Mouse (Mus musculus) stomach, embryonic 16.5 days (tissue): ENCODE results near the gene Lmbr1. TPM values are rescaled to one million over a fixed set of nuclear protein-coding genes. Genes with fewer than 3 reads are reported as not detected.

ENCODE experiments used
- ATAC-seq: fragments of 200-750 bp; cut with Nextera tagmentation; 2 replicates; pipeline ENCODE4 v1.8.0; 2017; ENCODE audit warnings: moderate number of reproducible peaks, moderate TSS enrichment; ENCODE audit not compliant: insufficient read depth, low FRiP score
- H3K27ac ChIP-seq: fragments of 300-500 bp; sonication (generic); 2 replicates; pipeline ENCODE4 v1.5.1; 2014; ENCODE audit warnings: low read length
- H3K27me3 ChIP-seq: fragments of 300-500 bp; sonication (generic); 2 replicates; pipeline ENCODE4 v1.6.1; 2014; ENCODE audit warnings: low read length, control low read depth, mixed read lengths; ENCODE audit not compliant: control insufficient read depth, insufficient read depth
- H3K36me3 ChIP-seq: fragments of 300-500 bp; sonication (generic); 2 replicates; pipeline ENCODE4 v1.6.1; 2014; ENCODE audit warnings: low read length; ENCODE audit not compliant: control insufficient read depth, insufficient read depth
- H3K4me1 ChIP-seq: fragments of 300-500 bp; sonication (generic); 2 replicates; pipeline ENCODE4 v1.6.1; 2014; ENCODE audit warnings: low read length, control low read depth, mixed read lengths; ENCODE audit not compliant: control insufficient read depth, insufficient read depth
- H3K4me2 ChIP-seq: fragments of 300-500 bp; sonication (generic); 2 replicates; pipeline ENCODE4 v1.6.1; 2014; ENCODE audit warnings: low read depth, low read length, mixed read lengths
- H3K4me3 ChIP-seq: fragments of 300-500 bp; sonication (generic); replicated peaks from 2 replicates; pipeline ENCODE4 v1.5.1; 2014; ENCODE audit warnings: mild to moderate bottlenecking, low read length
- H3K9ac ChIP-seq: fragments of 300-500 bp; sonication (generic); 2 replicates; pipeline ENCODE4 v1.6.1; 2014; ENCODE audit warnings: low read length
- H3K9me3 ChIP-seq: fragments of 300-500 bp; sonication (generic); replicated peaks from 2 replicates; pipeline ENCODE4 v1.6.1; 2016; ENCODE audit warnings: low read length, control low read depth; ENCODE audit not compliant: control insufficient read depth
- WGBS: fragments of 180-500 bp; shearing (Covaris S2); extraction: QIAGEN DNeasy Blood & Tissue Kit; methylation state at CpG from one replicate; pipeline ENCODE4 v1.1.7; 2014; 5-methylcytosine and 5-hydroxymethylcytosine counted together
- polyA plus RNA-seq: library from polyadenylated mRNA; unstranded; fragments of >200 nt; fragmentation: Nextera tagmentation; extraction: Ambion mirVana; gene quantifications from 2 replicates; pipeline ENCODE4 v1.2.1, GENCODE M21; 2015

Lmbr1 gene
- polyA plus RNA-seq, 1 experiment from 2014 or later, result 11.2 TPM

DNA sequence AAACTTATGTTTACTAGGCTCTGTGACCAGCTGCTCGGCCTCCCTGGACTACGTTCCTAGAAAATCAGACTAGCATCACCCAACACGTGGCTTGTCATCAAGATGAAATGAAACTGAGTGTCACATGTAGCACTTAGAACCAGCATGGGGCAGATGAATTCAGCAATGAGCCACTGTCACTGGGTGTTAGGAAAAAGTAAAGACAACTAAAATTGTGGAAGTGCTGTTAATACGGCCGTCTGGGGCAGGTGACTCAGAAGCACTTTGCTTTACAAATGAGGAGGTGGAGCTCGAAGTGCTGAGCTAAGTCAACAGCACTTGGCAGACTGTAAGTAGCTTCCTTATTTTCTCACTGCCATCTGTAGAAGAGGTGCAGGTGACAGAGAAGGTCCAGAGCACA, 88.5 kb downstream of the Lmbr1 start:
- no peak overlapping the region for H3K4me2 ChIP-seq
- no peak for ATAC-seq
- WGBS, result 66% methylated on average over 6 of the region's 6 CpGs
- no peaks in the 10 kb centered on the region for H3K4me1 ChIP-seq
- no peak overlapping the region for H3K4me3 ChIP-seq
- H3K36me3 ChIP-seq, result no peaks in the 10 kb centered on the region
- no peaks in the 10 kb centered on the region for H3K9me3 ChIP-seq
- H3K27ac ChIP-seq, result no peak overlapping the region
- H3K27me3 ChIP-seq, result no peaks in the 10 kb centered on the region
- no peak overlapping the region for H3K9ac ChIP-seq

GRCm38 (mm10) chr5:29281081-29281480, 97.1 kb downstream of the Lmbr1 start:
- no peak overlapping the region for H3K9ac ChIP-seq
- 85% methylated on average over 3 of the region's 3 CpGs for WGBS
- no peak for ATAC-seq
- no peak overlapping the region for H3K4me3 ChIP-seq
- no peaks in the 10 kb centered on the region for H3K9me3 ChIP-seq
- H3K27me3 ChIP-seq, result no peaks in the 10 kb centered on the region
- H3K4me1 ChIP-seq, result no peaks in the 10 kb centered on the region
- no peaks in the 10 kb centered on the region for H3K36me3 ChIP-seq
- no peak overlapping the region for H3K27ac ChIP-seq
- no peak overlapping the region for H3K4me2 ChIP-seq

GRCm38 (mm10) chr5:29274746-29275145, 103.4 kb downstream of the Lmbr1 start:
- Histone ChIP-seq H3K4me1 (no peaks in the 10 kb centered on the region), H3K4me3 (no peak overlapping the region), H3K9ac (no peak overlapping the region), H3K4me2 (no peak overlapping the region), H3K9me3 (no peaks in the 10 kb centered on the region), H3K27ac (no peak overlapping the region), H3K27me3 (no peaks in the 10 kb centered on the region), H3K36me3 (peaks cover 2% of the 10 kb centered on the region; the same call in 1 of the 2 replicates)
- no peak for ATAC-seq

- Histone ChIP-seq H3K27me3 (no peaks in the 10 kb centered on the region), H3K4me2 (no peak overlapping the region), H3K27ac (no peak overlapping the region), H3K4me3 (no peak overlapping the region), H3K9me3 (no peaks in the 10 kb centered on the region), H3K36me3 (peaks cover 2% of the 10 kb centered on the region; the same call in 1 of the 2 replicates), H3K9ac (no peak overlapping the region), H3K4me1 (no peaks in the 10 kb centered on the region)
- WGBS, result 77% methylated on average over 2 of the region's 2 CpGs
- no peak for ATAC-seq
Measured at GRCm38 (mm10) chr5:29273426-29273825, 104.8 kb downstream of the Lmbr1 start.

DNA sequence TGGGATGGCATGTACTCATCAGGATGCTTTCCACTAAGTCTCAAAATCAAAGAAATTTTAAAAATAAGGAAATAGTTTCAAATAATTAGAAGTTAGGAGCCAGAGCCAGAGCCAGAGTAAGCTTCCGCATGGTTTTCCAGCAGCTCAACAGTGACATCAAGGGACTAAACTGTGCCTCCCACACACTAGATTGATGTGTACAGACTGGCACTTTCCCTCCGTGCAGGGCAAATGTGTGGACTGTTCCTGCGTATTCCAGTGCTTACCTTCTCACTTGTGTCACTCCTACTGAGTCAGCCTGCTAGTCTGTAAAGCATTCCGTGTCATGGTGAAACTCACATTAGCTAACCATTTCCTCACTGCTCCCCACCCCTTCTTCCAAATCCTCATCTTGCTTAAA, 107.3 kb downstream of the Lmbr1 start:
- Histone ChIP-seq H3K4me3 (no peak overlapping the region), H3K4me1 (no peaks in the 10 kb centered on the region), H3K27ac (no peak overlapping the region), H3K4me2 (no peak overlapping the region), H3K9ac (no peak overlapping the region), H3K36me3 (peaks cover 2% of the 10 kb centered on the region; the same call in 1 of the 2 replicates), H3K9me3 (no peaks in the 10 kb centered on the region), H3K27me3 (no peaks in the 10 kb centered on the region)
- WGBS, result 40% methylated on average over 4 of the region's 4 CpGs
- no peak for ATAC-seq

DNA sequence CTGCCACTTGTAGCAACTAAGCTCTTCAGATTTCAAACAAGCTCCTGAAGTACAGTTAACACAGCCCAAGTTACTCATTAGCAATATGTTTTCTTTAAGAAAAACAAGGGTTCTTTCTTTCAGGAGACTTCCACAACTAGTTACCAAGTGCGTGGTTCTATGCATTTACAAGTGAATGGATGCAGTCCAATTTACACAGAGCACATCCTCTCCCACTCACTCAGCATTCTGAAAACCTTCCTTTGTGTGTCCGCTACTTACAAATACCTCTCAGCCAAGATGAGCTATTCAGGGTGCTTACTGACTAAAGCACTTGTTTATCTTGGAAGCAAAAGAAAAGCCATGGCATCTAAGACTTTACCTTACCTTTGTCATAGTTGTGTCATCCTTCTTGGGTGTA, 124.3 kb downstream of the Lmbr1 start:
- no peak overlapping the region for H3K27ac ChIP-seq
- H3K9me3 ChIP-seq, result no peaks in the 10 kb centered on the region
- H3K4me2 ChIP-seq, result no peak overlapping the region
- no peak for ATAC-seq
- no peaks in the 10 kb centered on the region for H3K36me3 ChIP-seq
- no peak overlapping the region for H3K4me3 ChIP-seq
- 0 out of 2 replicates have a peak, but pooled peaks cover 2% of the 10 kb centered on the region for H3K4me1 ChIP-seq
- H3K27me3 ChIP-seq, result no peaks in the 10 kb centered on the region
- no peak overlapping the region for H3K9ac ChIP-seq
- 61% methylated on average over 2 of the region's 2 CpGs for WGBS

DNA sequence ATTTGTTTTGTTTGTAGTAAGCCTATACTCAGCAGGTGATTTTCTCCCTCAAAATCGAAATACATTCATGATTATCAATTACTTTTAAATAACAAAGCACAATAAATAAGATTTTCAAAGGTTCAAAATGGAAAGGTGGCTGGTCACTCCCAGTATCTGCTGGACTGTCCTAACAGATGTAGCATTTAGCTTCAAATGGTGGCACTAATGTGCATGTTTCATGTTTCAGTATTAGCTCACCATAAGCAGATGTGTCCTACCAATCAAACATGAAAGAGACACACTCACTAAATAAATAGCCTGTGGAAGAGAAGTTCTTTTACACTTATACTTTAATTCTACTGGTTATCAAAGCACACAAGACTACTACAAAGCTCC, 126.7 kb downstream of the Lmbr1 start:
- Histone ChIP-seq H3K4me3 (no peak overlapping the region), H3K4me2 (no peak overlapping the region), H3K9ac (no peak overlapping the region), H3K4me1 (0 out of 2 replicates have a peak, but pooled peaks cover 2% of the 10 kb centered on the region), H3K27ac (no peak overlapping the region), H3K9me3 (no peaks in the 10 kb centered on the region), H3K36me3 (no peaks in the 10 kb centered on the region), H3K27me3 (no peaks in the 10 kb centered on the region)
- 79% methylated on average over 1 of the region's 1 CpGs for WGBS
- ATAC-seq, result no peak

GRCm38 (mm10) chr5:29250795-29251495, 127.2 kb downstream of the Lmbr1 start:
- 0 out of 2 replicates have a peak, but pooled peaks cover 2% of the 10 kb centered on the region for H3K4me1 ChIP-seq
- no peak for ATAC-seq
- no peak overlapping the region for H3K4me2 ChIP-seq
- H3K27me3 ChIP-seq, result no peaks in the 10 kb centered on the region
- H3K4me3 ChIP-seq, result no peak overlapping the region
- no peak overlapping the region for H3K27ac ChIP-seq
- no peaks in the 10 kb centered on the region for H3K36me3 ChIP-seq
- 56% methylated on average over 8 of the region's 8 CpGs for WGBS
- H3K9me3 ChIP-seq, result no peaks in the 10 kb centered on the region
- H3K9ac ChIP-seq, result no peak overlapping the region

GRCm38 (mm10) chr5:29244769-29245168, 133.4 kb downstream of the Lmbr1 start:
- 80% methylated on average over 1 of the region's 1 CpGs for WGBS
- no peak overlapping the region for H3K4me2 ChIP-seq
- no peak for ATAC-seq
- H3K27me3 ChIP-seq, result no peaks in the 10 kb centered on the region
- H3K4me3 ChIP-seq, result no peak overlapping the region
- no peaks in the 10 kb centered on the region for H3K4me1 ChIP-seq
- no peak overlapping the region for H3K9ac ChIP-seq
- H3K9me3 ChIP-seq, result no peaks in the 10 kb centered on the region
- no peak overlapping the region for H3K27ac ChIP-seq
- H3K36me3 ChIP-seq, result no peaks in the 10 kb centered on the region
